Mouse (Mus musculus) liver, postnatal 0 days (tissue): ENCODE data around the gene Rmnd5a. TPM values are rescaled to one million over a fixed set of nuclear protein-coding genes. Genes with fewer than 3 reads are reported as not detected.

ENCODE experiments used
- ATAC-seq: fragments of 200-750 bp; cut with Nextera tagmentation; 2 replicates; pipeline ENCODE4 v1.8.0; 2017; ENCODE audit warnings: mild to moderate bottlenecking, moderate library complexity
- DNase-seq: peaks from one replicate; pipeline ENCODE4 v3.0.0-alpha.2; 2016
- H3K27ac ChIP-seq: fragments of 300-500 bp; sonication (generic); 2 replicates; pipeline ENCODE4 v1.5.1; 2014; ENCODE audit warnings: antibody characterized with exemption, moderate library complexity, mild to moderate bottlenecking, low read depth
- H3K27me3 ChIP-seq: fragments of 300-500 bp; sonication (generic); 2 replicates; pipeline ENCODE4 v1.6.1; 2014; ENCODE audit warnings: low read length, control low read depth, mixed read lengths; ENCODE audit not compliant: insufficient read depth
- H3K36me3 ChIP-seq: fragments of 300-500 bp; sonication (generic); replicated peaks from 2 replicates; pipeline ENCODE4 v1.6.1; 2014; ENCODE audit warnings: mild to moderate bottlenecking, control low read depth, low read length, moderate library complexity, mixed read lengths; ENCODE audit not compliant: insufficient read depth
- H3K4me1 ChIP-seq: fragments of 300-500 bp; sonication (generic); 2 replicates; pipeline ENCODE4 v1.6.1; 2014; ENCODE audit warnings: antibody characterized with exemption, mild to moderate bottlenecking, control low read depth; ENCODE audit not compliant: insufficient read depth
- H3K4me2 ChIP-seq: fragments of 300-500 bp; sonication (generic); 2 replicates; pipeline ENCODE4 v1.6.1; 2014; ENCODE audit warnings: low read depth, mild to moderate bottlenecking, low read length, moderate library complexity, mixed read lengths
- H3K4me3 ChIP-seq: fragments of 300-500 bp; sonication (generic); 2 replicates; pipeline ENCODE4 v1.5.1; 2014; ENCODE audit warnings: low read depth, low read length
- H3K9ac ChIP-seq: fragments of 300-500 bp; sonication (generic); replicated peaks from 2 replicates; pipeline ENCODE4 v1.6.1; 2014; ENCODE audit warnings: mild to moderate bottlenecking, moderate library complexity
- H3K9me3 ChIP-seq: fragments of 300-500 bp; sonication (generic); 2 replicates; pipeline ENCODE4 v1.6.1; 2016; ENCODE audit warnings: mild to moderate bottlenecking, control low read depth, low read length, mixed read lengths
- CTCF ChIP-seq: sonication (generic); IDR thresholded peaks from 2 replicates; pipeline ENCODE4 v1.5.1; 2016; ENCODE audit warnings: antibody characterized with exemption, low read depth
- EP300 ChIP-seq: IDR thresholded peaks from 2 replicates; pipeline ENCODE4 v1.6.1; 2016; ENCODE audit warnings: antibody characterized with exemption, low read depth, mild to moderate bottlenecking
- WGBS: fragments of 180-500 bp; shearing (Covaris S2); extraction: QIAGEN DNeasy Blood & Tissue Kit; methylation state at CpG from one replicate; pipeline ENCODE4 v1.1.7; 2014; ENCODE audit not compliant: insufficient replicate concordance; 5-methylcytosine and 5-hydroxymethylcytosine counted together
- polyA plus RNA-seq: library from polyadenylated mRNA; unstranded; fragments of >200 nt; fragmentation: Nextera tagmentation; extraction: Ambion mirVana; gene quantifications from 2 replicates; pipeline ENCODE4 v1.2.1, GENCODE M21; 2015

Rmnd5a gene
- polyA plus RNA-seq, 1 experiment from 2014 or later: 6.3 TPM

- DNase-seq: no peak
- Histone ChIP-seq H3K4me3 (no peak overlapping the region), H3K4me1 (no peaks in the 10 kb centered on the region), H3K27ac (no peak overlapping the region), H3K27me3 (no peaks in the 10 kb centered on the region), H3K9ac (no peak overlapping the region), H3K9me3 (no peaks in the 10 kb centered on the region), H3K36me3 (no peaks in the 10 kb centered on the region), H3K4me2 (no peak overlapping the region)
- no peak for ATAC-seq
- TF ChIP-seq EP300: no peak
- TF ChIP-seq CTCF: no peak
- 66% methylated on average over 9 of the region's 9 CpGs for WGBS
These were observed 99.3 kb downstream of the Rmnd5a start for GRCm38 (mm10) chr6:71341179-71341578.

- no peaks in the 10 kb centered on the region for H3K36me3 ChIP-seq
- ATAC-seq (no peak), DNase-seq (no peak)
- H3K4me1 ChIP-seq: no peaks in the 10 kb centered on the region
- H3K27ac ChIP-seq: no peak overlapping the region
- no peak overlapping the region for H3K9ac ChIP-seq
- no peak overlapping the region for H3K4me2 ChIP-seq
- TF ChIP-seq CTCF (no peak), EP300 (no peak)
- H3K4me3 ChIP-seq: no peak overlapping the region
- H3K27me3 ChIP-seq: no peaks in the 10 kb centered on the region
- H3K9me3 ChIP-seq: no peaks in the 10 kb centered on the region
- WGBS: 78% methylated on average over 4 of the region's 4 CpGs
These were observed 101.1 kb downstream of the Rmnd5a start for GRCm38 (mm10) chr6:71339351-71339750.

DNA sequence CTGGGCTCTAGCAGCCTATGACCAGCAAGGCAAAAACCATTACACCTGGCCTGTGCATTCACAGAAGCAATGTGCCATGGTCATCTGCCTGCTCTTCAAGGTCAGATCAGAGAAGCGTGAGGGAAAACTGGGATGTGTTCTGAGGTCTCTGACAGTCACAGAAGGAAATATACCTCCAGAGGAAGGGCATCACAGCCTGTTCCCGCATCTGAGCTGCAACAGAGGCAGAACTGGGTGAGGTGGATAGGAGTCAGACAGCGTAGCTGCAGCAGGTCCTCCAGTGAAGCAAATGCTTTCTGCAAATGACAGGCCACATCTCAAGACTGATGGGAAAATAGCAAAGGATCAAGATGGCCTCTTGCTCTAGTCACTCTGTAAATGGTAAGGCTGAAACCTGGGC, 101.5 kb downstream of the Rmnd5a start:
- no peak for ATAC-seq
- H3K9me3 ChIP-seq: no peaks in the 10 kb centered on the region

More for the DNA sequence above, 101.5 kb downstream of the Rmnd5a start:
- Histone ChIP-seq H3K9ac (no peak overlapping the region), H3K4me3 (no peak overlapping the region), H3K4me2 (no peak overlapping the region), H3K27ac (no peak overlapping the region), H3K4me1 (no peaks in the 10 kb centered on the region), H3K27me3 (no peaks in the 10 kb centered on the region), H3K36me3 (no peaks in the 10 kb centered on the region)
- DNase-seq: no peak
- WGBS: 71% methylated on average over 3 of the region's 3 CpGs
- no peak for TF ChIP-seq CTCF
- no peak for TF ChIP-seq EP300

Other genes with a start within 250 kb of the Rmnd5a start
- 6,645 and 7,607 TPM in 2 replicates for gene Fabp1, start 240.8 kb downstream of the Rmnd5a start, polyA plus RNA-seq
- 47.0 and 49.2 TPM in 2 replicates for gene Krcc1, start 169.0 kb downstream of the Rmnd5a start, polyA plus RNA-seq
- 0.22 and 0.59 TPM in 2 replicates for gene Smyd1, start 118.4 kb downstream of the Rmnd5a start, polyA plus RNA-seq
- gene Cd8b1, start 117.8 kb downstream of the Rmnd5a start, polyA plus RNA-seq: 0.09 TPM in 1 of 2 replicates, not detected in the other
- 0.04 TPM in 1 of 2 replicates, not detected in the other for gene Cd8a, start 67.2 kb downstream of the Rmnd5a start, polyA plus RNA-seq
- 24.0 and 28.0 TPM in 2 replicates for gene Rnf103, start 53.3 kb upstream of the Rmnd5a start, polyA plus RNA-seq
- 32.8 and 34.9 TPM in 2 replicates for gene Chmp3, start 103.2 kb upstream of the Rmnd5a start, polyA plus RNA-seq
- 6.6 and 8.8 TPM in 2 replicates for gene Kdm3a, start 192.4 kb upstream of the Rmnd5a start, polyA plus RNA-seq